Mouse (Mus musculus): Measurements from ENCODE around the gene H6pd.
A peak's percentile ranks its signal among the peaks of the same experiment; 100 is the strongest.

The H6pd gene

GRCm38 (mm10) chr4:149998786-149999509 is 9.9 kb downstream of the H6pd start:
- no peak for DNase-seq (ENCODE audit: low spot score)

- no peak for DNase-seq (ENCODE audit: low spot score)
These were observed 10.8 kb downstream of the H6pd start for GRCm38 (mm10) chr4:149997999-149998398.

GRCm38 (mm10) chr4:149996440-149996839 is 12.4 kb downstream of the H6pd start:
- DNase-seq (ENCODE audit: low spot score) = no peak

GRCm38 (mm10) chr4:149995911-149996310 is 12.9 kb downstream of the H6pd start:
- no peak for DNase-seq (ENCODE audit: low spot score)

GRCm38 (mm10) chr4:149994218-149994617 is 14.6 kb downstream of the H6pd start:
- DNase-seq (ENCODE audit: low spot score) = no peak

- no peak for DNase-seq (ENCODE audit: low spot score)
These were observed 16.2 kb downstream of the H6pd start for GRCm38 (mm10) chr4:149992670-149993032.

- DNase-seq (ENCODE audit: low spot score) = no peak
These were observed 16.8 kb downstream of the H6pd start for GRCm38 (mm10) chr4:149991755-149992669.

GRCm38 (mm10) chr4:149990954-149991633 is 17.7 kb downstream of the H6pd start:
- no peak for DNase-seq (ENCODE audit: low spot score)

- no peak for DNase-seq (ENCODE audit: low spot score)
These were observed 18.4 kb downstream of the H6pd start for GRCm38 (mm10) chr4:149990212-149990953.

- DNase-seq (ENCODE audit: low spot score) = peak; percentile 70
These were observed 19.8 kb downstream of the H6pd start for GRCm38 (mm10) chr4:149988931-149989556.

- no peak for DNase-seq (ENCODE audit: low spot score)
These were observed 20.5 kb downstream of the H6pd start for GRCm38 (mm10) chr4:149988301-149988700.

GRCm38 (mm10) chr4:149986671-149987417 is 22.0 kb downstream of the H6pd start:
- DNase-seq (ENCODE audit: low spot score) = no peak

- DNase-seq (ENCODE audit: low spot score) = no peak
These were observed 24.7 kb downstream of the H6pd start for GRCm38 (mm10) chr4:149983921-149984645.

GRCm38 (mm10) chr4:149982154-149982553 is 26.7 kb downstream of the H6pd start:
- no peak for DNase-seq (ENCODE audit: low spot score)

- DNase-seq (ENCODE audit: low spot score) = peak; percentile 81
These were observed 29.0 kb downstream of the H6pd start for GRCm38 (mm10) chr4:149979819-149980308.

- DNase-seq (ENCODE audit: low spot score) = no peak
These were observed 30.0 kb downstream of the H6pd start for GRCm38 (mm10) chr4:149978820-149979219.

- DNase-seq (ENCODE audit: low spot score) = no peak
These were observed 30.9 kb downstream of the H6pd start for GRCm38 (mm10) chr4:149977801-149978544.

- DNase-seq (ENCODE audit: low spot score) = no peak
These were observed 31.6 kb downstream of the H6pd start for GRCm38 (mm10) chr4:149977181-149977580.

GRCm38 (mm10) chr4:149975730-149976254 is 33.0 kb downstream of the H6pd start:
- no peak for DNase-seq (ENCODE audit: low spot score)

Measured in left cerebral cortex, adult 11 months (tissue).